Mouse (Mus musculus): ENCODE results near the gene Pax5. TPM values are rescaled to one million over a fixed set of nuclear protein-coding genes. Genes with fewer than 3 reads are reported as not detected.

The Pax5 gene
- polyA plus RNA-seq, 1 experiment = not detected

- TF ChIP-seq CTCF (IDR thresholded peaks at IDR 0.05; ENCODE audit: low read depth, low read length) = no peak
- no peak for TF ChIP-seq POLR2A (IDR thresholded peaks at IDR 0.05; ENCODE audit: borderline replicate concordance, low read depth, low read length)
- no peak overlapping the region for H3K27ac ChIP-seq (ENCODE audit: insufficient read depth, low read depth, low read length)
- H3K4me1 ChIP-seq (ENCODE audit: control insufficient read depth, insufficient read depth, low read length) = no peaks in the 10 kb centered on the region
- no peak overlapping the region for H3K4me3 ChIP-seq (ENCODE audit: insufficient read depth, low read length)
Measured at GRCm38 (mm10) chr4:44715621-44716160, 5.4 kb upstream of the Pax5 start.

GRCm38 (mm10) chr4:44714111-44714621 lies 3.9 kb upstream of the Pax5 start:
- TF ChIP-seq POLR2A (IDR thresholded peaks at IDR 0.05; ENCODE audit: borderline replicate concordance, low read depth, low read length) = no peak
- no peak for TF ChIP-seq CTCF (IDR thresholded peaks at IDR 0.05; ENCODE audit: low read depth, low read length)
- no peak overlapping the region for H3K27ac ChIP-seq (ENCODE audit: insufficient read depth, low read depth, low read length)
- H3K4me3 ChIP-seq (ENCODE audit: insufficient read depth, low read length) = no peak overlapping the region
- no peaks in the 10 kb centered on the region for H3K4me1 ChIP-seq (ENCODE audit: control insufficient read depth, insufficient read depth, low read length)

GRCm38 (mm10) chr4:44713554-44714051 lies 3.3 kb upstream of the Pax5 start:
- TF ChIP-seq CTCF (IDR thresholded peaks at IDR 0.05; ENCODE audit: low read depth, low read length) (no peak), POLR2A (IDR thresholded peaks at IDR 0.05; ENCODE audit: borderline replicate concordance, low read depth, low read length) (no peak)
- Histone ChIP-seq H3K4me1 (ENCODE audit: control insufficient read depth, insufficient read depth, low read length) (no peaks in the 10 kb centered on the region), H3K4me3 (ENCODE audit: insufficient read depth, low read length) (no peak overlapping the region), H3K27ac (ENCODE audit: insufficient read depth, low read depth, low read length) (no peak overlapping the region)

GRCm38 (mm10) chr4:44712786-44713553 lies 2.7 kb upstream of the Pax5 start:
- peak overlapping the region; percentile 7; the same call in 1 of the 2 replicates for H3K4me3 ChIP-seq (ENCODE audit: insufficient read depth, low read length)
- TF ChIP-seq POLR2A (IDR thresholded peaks at IDR 0.05; ENCODE audit: borderline replicate concordance, low read depth, low read length) = no peak
- TF ChIP-seq CTCF (IDR thresholded peaks at IDR 0.05; ENCODE audit: low read depth, low read length) = no peak
- H3K27ac ChIP-seq (ENCODE audit: insufficient read depth, low read depth, low read length) = no peak overlapping the region
- no peaks in the 10 kb centered on the region for H3K4me1 ChIP-seq (ENCODE audit: control insufficient read depth, insufficient read depth, low read length)

GRCm38 (mm10) chr4:44712051-44712700 lies 1.9 kb upstream of the Pax5 start:
- TF ChIP-seq CTCF (IDR thresholded peaks at IDR 0.05; ENCODE audit: low read depth, low read length) = no peak
- no peak for TF ChIP-seq POLR2A (IDR thresholded peaks at IDR 0.05; ENCODE audit: borderline replicate concordance, low read depth, low read length)
- Histone ChIP-seq H3K27ac (ENCODE audit: insufficient read depth, low read depth, low read length) (no peak overlapping the region), H3K4me3 (ENCODE audit: insufficient read depth, low read length) (no peak overlapping the region)

GRCm38 (mm10) chr4:44711136-44711900 lies 1.0 kb upstream of the Pax5 start:
- no peak for TF ChIP-seq POLR2A (IDR thresholded peaks at IDR 0.05; ENCODE audit: borderline replicate concordance, low read depth, low read length)
- TF ChIP-seq CTCF (IDR thresholded peaks at IDR 0.05; ENCODE audit: low read depth, low read length) = no peak
- no peak overlapping the region for H3K27ac ChIP-seq (ENCODE audit: insufficient read depth, low read depth, low read length)
- no peaks in the 10 kb centered on the region for H3K4me1 ChIP-seq (ENCODE audit: control insufficient read depth, insufficient read depth, low read length)
- peak overlapping the region; percentile 28; the same call in 1 of the 2 replicates for H3K4me3 ChIP-seq (ENCODE audit: insufficient read depth, low read length)

More at GRCm38 (mm10) chr4:44712051-44712700, 1.9 kb upstream of the Pax5 start:
- H3K4me1 ChIP-seq (ENCODE audit: control insufficient read depth, insufficient read depth, low read length) = no peaks in the 10 kb centered on the region

GRCm38 (mm10) chr4:44710701-44711097 lies 412 bp upstream of the Pax5 start:
- Histone ChIP-seq H3K4me1 (ENCODE audit: control insufficient read depth, insufficient read depth, low read length) (no peaks in the 10 kb centered on the region), H3K4me3 (ENCODE audit: insufficient read depth, low read length) (peak overlapping the region; percentile 28; the same call in 1 of the 2 replicates), H3K27ac (ENCODE audit: insufficient read depth, low read depth, low read length) (no peak overlapping the region)
- no peak for TF ChIP-seq CTCF (IDR thresholded peaks at IDR 0.05; ENCODE audit: low read depth, low read length)

- Histone ChIP-seq H3K4me1 (ENCODE audit: control insufficient read depth, insufficient read depth, low read length) (no peaks in the 10 kb centered on the region), H3K27ac (ENCODE audit: insufficient read depth, low read depth, low read length) (no peak overlapping the region), H3K4me3 (ENCODE audit: insufficient read depth, low read length) (no peak overlapping the region)
- no peak for TF ChIP-seq POLR2A (IDR thresholded peaks at IDR 0.05; ENCODE audit: borderline replicate concordance, low read depth, low read length)
- TF ChIP-seq CTCF (IDR thresholded peaks at IDR 0.05; ENCODE audit: low read depth, low read length) = no peak
Measured at GRCm38 (mm10) chr4:44709091-44709695, 1.1 kb downstream of the Pax5 start.

GRCm38 (mm10) chr4:44708311-44708710 lies 2.0 kb downstream of the Pax5 start:
- TF ChIP-seq POLR2A (IDR thresholded peaks at IDR 0.05; ENCODE audit: borderline replicate concordance, low read depth, low read length) (no peak), CTCF (IDR thresholded peaks at IDR 0.05; ENCODE audit: low read depth, low read length) (no peak)
- no peaks in the 10 kb centered on the region for H3K4me1 ChIP-seq (ENCODE audit: control insufficient read depth, insufficient read depth, low read length)
- no peak overlapping the region for H3K27ac ChIP-seq (ENCODE audit: insufficient read depth, low read depth, low read length)
- H3K4me3 ChIP-seq (ENCODE audit: insufficient read depth, low read length) = no peak overlapping the region
